Mouse (Mus musculus): Measurements from ENCODE around the gene Srpr. TPM values are rescaled to one million over a fixed set of nuclear protein-coding genes. Genes with fewer than 3 reads are reported as not detected.
A peak's percentile ranks its signal among the peaks of the same experiment; 100 is the strongest.

Srpr gene
- polyA plus RNA-seq, 2 experiments from 2014 or later: 78.4 to 78.9 TPM

- ATAC-seq: no peak
These were observed 64.5 kb downstream of the Srpr start for GRCm38 (mm10) chr9:35264509-35264908.

- peak; percentile 89 for ATAC-seq
These were observed 67.4 kb downstream of the Srpr start, which contains the start of the genes Fam118b and Rpusd4 for GRCm38 (mm10) chr9:35267146-35267975. Gene Fam118b (minus strand): TSS chr9:35267805. Gene Rpusd4 (plus strand): TSS chr9:35267865.

- ATAC-seq: peak; percentile 38
These were observed 68.2 kb downstream of the Srpr start for GRCm38 (mm10) chr9:35267976-35268715.

GRCm38 (mm10) chr9:35277855-35278365, 77.9 kb downstream of the Srpr start:
- no peak for ATAC-seq

- ATAC-seq: no peak
These were observed 78.5 kb downstream of the Srpr start for GRCm38 (mm10) chr9:35278451-35278850.

GRCm38 (mm10) chr9:35282006-35282850, 82.3 kb downstream of the Srpr start:
- ATAC-seq: peak; percentile 88

- ATAC-seq: no peak
These were observed 82.9 kb downstream of the Srpr start for GRCm38 (mm10) chr9:35282851-35283200.

- no peak for ATAC-seq
These were observed 83.6 kb downstream of the Srpr start for GRCm38 (mm10) chr9:35283415-35284069.

- no peak for ATAC-seq
These were observed 84.4 kb downstream of the Srpr start for GRCm38 (mm10) chr9:35284351-35284750.

GRCm38 (mm10) chr9:35286351-35286750, 86.4 kb downstream of the Srpr start:
- ATAC-seq: no peak

GRCm38 (mm10) chr9:35289992-35290391, 90.0 kb downstream of the Srpr start:
- no peak for ATAC-seq

- ATAC-seq: no peak
These were observed 90.4 kb downstream of the Srpr start for GRCm38 (mm10) chr9:35290417-35290816.

GRCm38 (mm10) chr9:35290916-35291315, 90.9 kb downstream of the Srpr start:
- ATAC-seq: no peak

GRCm38 (mm10) chr9:35293465-35293864, 93.5 kb downstream of the Srpr start:
- ATAC-seq: no peak

Other genes starting within 250 kb of the Srpr start
- 10 to 100 TPM; 12.0 to 21.5 TPM for gene St3gal4, start 80.9 kb upstream of the Srpr start, polyA plus RNA-seq (2017; shearing (Covaris generic))
- 10 to 100 TPM; 84.9 to 98.4 TPM for gene Dcps, start 24.1 kb upstream of the Srpr start, polyA plus RNA-seq (2017; shearing (Covaris generic))
- 1 to 10 TPM; 5.5 to 6.4 TPM for gene Tirap, start 116 bp downstream of the Srpr start, polyA plus RNA-seq (2017; shearing (Covaris generic))
- gene Foxred1, start 10.9 kb downstream of the Srpr start, polyA plus RNA-seq (2017; shearing (Covaris generic)): 10 to 100 TPM; 22.8 to 24.7 TPM
- gene Fam118b, start 67.6 kb downstream of the Srpr start, polyA plus RNA-seq (2017; shearing (Covaris generic)): 10 to 100 TPM; 58.5 to 59.7 TPM
- 10 to 100 TPM; 33.1 to 39.0 TPM for gene Rpusd4, start 67.7 kb downstream of the Srpr start, polyA plus RNA-seq (2017; shearing (Covaris generic))
- 1 to 10 TPM; 2.4 to 4.4 TPM for gene Cdon, start 221.0 kb downstream of the Srpr start, polyA plus RNA-seq (2017; shearing (Covaris generic))

Data from activated CD4-positive, CD25-positive, alpha-beta regulatory T cell, adult 4 months (primary cell).